Mouse (Mus musculus): ENCODE measurements around the gene Asah2. TPM values are rescaled to one million over a fixed set of nuclear protein-coding genes. Genes with fewer than 3 reads are reported as not detected.

Gene Asah2
- polyA plus RNA-seq, 1 experiment: 14.5 TPM

DNA sequence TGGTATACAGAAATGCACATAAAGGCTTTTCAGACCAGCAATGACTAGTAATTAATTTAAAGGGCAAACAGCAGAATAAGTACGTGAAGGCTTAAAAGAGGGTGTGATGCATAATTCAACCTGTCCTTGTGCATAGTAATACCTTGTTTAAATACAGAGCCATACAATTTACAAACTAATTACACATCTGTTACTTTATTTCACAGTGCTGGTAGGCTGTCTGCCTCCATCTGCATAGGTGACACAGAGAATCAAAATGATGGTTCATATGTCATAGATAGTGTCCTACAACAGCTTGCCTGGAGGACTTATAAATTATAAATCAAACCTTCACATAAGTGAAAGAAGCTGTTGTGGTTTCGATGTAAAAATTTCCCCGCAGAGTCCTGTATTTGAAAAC lies 82.6 kb downstream of the Asah2 start:
- no peaks in the 10 kb centered on the region for H3K27me3 ChIP-seq (ENCODE audit: control insufficient read depth, insufficient read depth, low read length)
- no peak for DNase-seq
- no peak overlapping the region for H3K27ac ChIP-seq (ENCODE audit: insufficient read depth, low read length)
- no peaks in the 10 kb centered on the region for H3K4me1 ChIP-seq (ENCODE audit: control insufficient read depth, insufficient read depth, low read length)
- TF ChIP-seq CTCF (IDR thresholded peaks at IDR 0.05; ENCODE audit: borderline replicate concordance, insufficient read depth, low read depth, low read length): no peak
- TF ChIP-seq POLR2A (IDR thresholded peaks at IDR 0.05; ENCODE audit: borderline replicate concordance, insufficient read depth, low read length): no peak
- WGBS: 95% methylated on average over 3 of the region's 3 CpGs
- H3K4me3 ChIP-seq (replicated peaks; ENCODE audit: insufficient read depth, low read depth, low read length): no peak overlapping the region

- no peak for TF ChIP-seq CTCF (IDR thresholded peaks at IDR 0.05; ENCODE audit: borderline replicate concordance, insufficient read depth, low read depth, low read length)
- TF ChIP-seq POLR2A (IDR thresholded peaks at IDR 0.05; ENCODE audit: borderline replicate concordance, insufficient read depth, low read length): no peak
- 89% methylated on average over 8 of the region's 8 CpGs for WGBS
Observed at GRCm38 (mm10) chr19:32019722-32020121, 88.3 kb downstream of the Asah2 start.

DNA sequence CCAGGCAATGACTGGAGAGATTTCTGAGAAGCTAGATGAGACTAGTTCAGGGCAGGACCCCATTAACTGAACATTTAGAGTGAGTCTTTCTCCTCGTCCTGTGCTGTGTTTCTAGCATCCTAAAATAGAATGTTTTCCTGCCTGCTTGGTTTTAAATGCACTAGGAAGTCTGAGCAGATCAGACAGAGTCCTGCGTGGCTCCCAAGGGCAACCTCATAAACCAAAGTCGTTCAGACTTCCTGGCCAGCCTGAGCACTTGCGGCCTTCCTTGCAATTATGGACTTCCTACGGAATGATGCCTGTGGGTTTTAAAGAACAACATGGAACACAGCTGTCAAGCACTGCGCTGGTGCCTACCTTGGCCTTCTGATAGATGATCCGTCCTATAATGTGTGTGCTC lies 89.4 kb downstream of the Asah2 start:
- Histone ChIP-seq H3K27ac (ENCODE audit: insufficient read depth, low read length) (no peak overlapping the region), H3K27me3 (ENCODE audit: control insufficient read depth, insufficient read depth, low read length) (no peaks in the 10 kb centered on the region), H3K4me3 (replicated peaks; ENCODE audit: insufficient read depth, low read depth, low read length) (no peak overlapping the region), H3K4me1 (ENCODE audit: control insufficient read depth, insufficient read depth, low read length) (no peaks in the 10 kb centered on the region)
- 83% methylated on average over 7 of the region's 7 CpGs for WGBS
- TF ChIP-seq POLR2A (IDR thresholded peaks at IDR 0.05; ENCODE audit: borderline replicate concordance, insufficient read depth, low read length): no peak
- TF ChIP-seq CTCF (IDR thresholded peaks at IDR 0.05; ENCODE audit: borderline replicate concordance, insufficient read depth, low read depth, low read length): no peak
- no peak for DNase-seq

More at GRCm38 (mm10) chr19:32019722-32020121, 88.3 kb downstream of the Asah2 start:
- H3K4me1 ChIP-seq (ENCODE audit: control insufficient read depth, insufficient read depth, low read length): no peaks in the 10 kb centered on the region
- no peak for DNase-seq
- H3K27ac ChIP-seq (ENCODE audit: insufficient read depth, low read length): no peak overlapping the region
- H3K4me3 ChIP-seq (replicated peaks; ENCODE audit: insufficient read depth, low read depth, low read length): no peak overlapping the region
- no peaks in the 10 kb centered on the region for H3K27me3 ChIP-seq (ENCODE audit: control insufficient read depth, insufficient read depth, low read length)

GRCm38 (mm10) chr19:32018053-32018452 lies 90.0 kb downstream of the Asah2 start:
- Histone ChIP-seq H3K27ac (ENCODE audit: insufficient read depth, low read length) (no peak overlapping the region), H3K4me1 (ENCODE audit: control insufficient read depth, insufficient read depth, low read length) (no peaks in the 10 kb centered on the region), H3K4me3 (replicated peaks; ENCODE audit: insufficient read depth, low read depth, low read length) (no peak overlapping the region), H3K27me3 (ENCODE audit: control insufficient read depth, insufficient read depth, low read length) (no peaks in the 10 kb centered on the region)
- DNase-seq: no peak
- WGBS: 87% methylated on average over 5 of the region's 5 CpGs
- TF ChIP-seq POLR2A (IDR thresholded peaks at IDR 0.05; ENCODE audit: borderline replicate concordance, insufficient read depth, low read length): no peak
- TF ChIP-seq CTCF (IDR thresholded peaks at IDR 0.05; ENCODE audit: borderline replicate concordance, insufficient read depth, low read depth, low read length): no peak

DNA sequence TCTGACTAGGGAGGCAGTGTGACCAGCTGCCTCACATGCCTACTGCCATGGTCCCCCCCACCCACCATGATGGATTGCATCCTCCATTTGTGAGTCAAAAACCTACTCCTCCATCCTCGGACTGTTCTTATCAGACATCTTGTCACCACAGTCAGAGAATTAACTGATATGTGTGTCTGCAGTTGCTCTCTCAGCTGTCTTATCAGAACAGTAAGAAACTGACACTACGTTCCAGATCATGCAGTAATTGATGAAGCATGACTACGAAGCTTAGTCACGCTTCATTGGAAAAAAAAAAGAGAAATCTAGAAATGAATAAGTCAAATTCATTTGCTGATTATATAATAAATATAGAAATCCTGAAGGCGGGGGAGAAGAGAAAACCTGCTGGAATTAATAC lies 105.4 kb downstream of the Asah2 start:
- no peak overlapping the region for H3K4me3 ChIP-seq (replicated peaks; ENCODE audit: insufficient read depth, low read depth, low read length)
- no peak for DNase-seq
- no peak overlapping the region for H3K27ac ChIP-seq (ENCODE audit: insufficient read depth, low read length)
- H3K27me3 ChIP-seq (ENCODE audit: control insufficient read depth, insufficient read depth, low read length): no peaks in the 10 kb centered on the region
- H3K4me1 ChIP-seq (ENCODE audit: control insufficient read depth, insufficient read depth, low read length): no peaks in the 10 kb centered on the region
- TF ChIP-seq POLR2A (IDR thresholded peaks at IDR 0.05; ENCODE audit: borderline replicate concordance, insufficient read depth, low read length) (no peak), CTCF (IDR thresholded peaks at IDR 0.05; ENCODE audit: borderline replicate concordance, insufficient read depth, low read depth, low read length) (no peak)
- 63% methylated on average over 5 of the region's 5 CpGs for WGBS

DNA sequence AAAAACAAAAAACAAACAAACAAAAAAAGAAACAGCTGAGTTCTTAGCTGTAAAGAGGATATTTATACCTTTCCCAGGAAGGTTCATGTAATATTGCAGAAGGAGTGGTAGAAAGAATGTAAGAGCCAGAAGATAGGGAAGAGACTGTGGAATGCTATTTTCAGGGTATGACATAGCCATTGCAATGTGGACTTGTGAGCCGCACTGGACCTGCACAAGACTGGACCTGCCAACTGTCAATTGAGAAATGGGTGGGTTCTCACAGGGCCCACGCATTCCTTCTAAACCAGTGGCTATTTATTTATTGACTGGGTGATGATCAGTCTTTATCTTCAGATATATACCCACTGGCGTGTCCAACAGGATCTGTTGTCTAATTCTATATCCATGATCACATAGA lies 111.1 kb downstream of the Asah2 start:
- TF ChIP-seq CTCF (IDR thresholded peaks at IDR 0.05; ENCODE audit: borderline replicate concordance, insufficient read depth, low read depth, low read length) (no peak), POLR2A (IDR thresholded peaks at IDR 0.05; ENCODE audit: borderline replicate concordance, insufficient read depth, low read length) (no peak)
- H3K4me1 ChIP-seq (ENCODE audit: control insufficient read depth, insufficient read depth, low read length): no peaks in the 10 kb centered on the region
- H3K27ac ChIP-seq (ENCODE audit: insufficient read depth, low read length): no peak overlapping the region
- DNase-seq: no peak
- H3K27me3 ChIP-seq (ENCODE audit: control insufficient read depth, insufficient read depth, low read length): no peaks in the 10 kb centered on the region
- WGBS: 91% methylated on average over 3 of the region's 3 CpGs
- no peak overlapping the region for H3K4me3 ChIP-seq (replicated peaks; ENCODE audit: insufficient read depth, low read depth, low read length)

GRCm38 (mm10) chr19:31991057-31991456 lies 117.0 kb downstream of the Asah2 start:
- no peaks in the 10 kb centered on the region for H3K4me1 ChIP-seq (ENCODE audit: control insufficient read depth, insufficient read depth, low read length)
- no peaks in the 10 kb centered on the region for H3K27me3 ChIP-seq (ENCODE audit: control insufficient read depth, insufficient read depth, low read length)
- TF ChIP-seq CTCF (IDR thresholded peaks at IDR 0.05; ENCODE audit: borderline replicate concordance, insufficient read depth, low read depth, low read length) (no peak), POLR2A (IDR thresholded peaks at IDR 0.05; ENCODE audit: borderline replicate concordance, insufficient read depth, low read length) (no peak)
- WGBS: 94% methylated on average over 6 of the region's 6 CpGs
- DNase-seq: no peak
- H3K27ac ChIP-seq (ENCODE audit: insufficient read depth, low read length): no peak overlapping the region
- H3K4me3 ChIP-seq (replicated peaks; ENCODE audit: insufficient read depth, low read depth, low read length): no peak overlapping the region

GRCm38 (mm10) chr19:31975882-31976281 lies 132.1 kb downstream of the Asah2 start:
- Histone ChIP-seq H3K4me3 (replicated peaks; ENCODE audit: insufficient read depth, low read depth, low read length) (no peak overlapping the region), H3K27me3 (ENCODE audit: control insufficient read depth, insufficient read depth, low read length) (no peaks in the 10 kb centered on the region), H3K4me1 (ENCODE audit: control insufficient read depth, insufficient read depth, low read length) (no peaks in the 10 kb centered on the region), H3K27ac (ENCODE audit: insufficient read depth, low read length) (no peak overlapping the region)
- DNase-seq: no peak
- whole genome bisulfite sequencing: 69% methylated on average over 2 of the region's 2 CpGs
- no peak for TF ChIP-seq CTCF (IDR thresholded peaks at IDR 0.05; ENCODE audit: borderline replicate concordance, insufficient read depth, low read depth, low read length)
- TF ChIP-seq POLR2A (IDR thresholded peaks at IDR 0.05; ENCODE audit: borderline replicate concordance, insufficient read depth, low read length): no peak

Data from cerebellum, adult 2 months (tissue).